Mouse (Mus musculus) urinary bladder, adult 2 months (tissue): ENCODE measurements around the gene Cep97. TPM values are rescaled to one million over a fixed set of nuclear protein-coding genes. Genes with fewer than 3 reads are reported as not detected.
"Not testable (repeated sequence)": the region's sequence is repeated elsewhere in the genome, so short reads cannot be mapped to it uniquely, and the experiment has no call there.

Source experiments
- DNase-seq: peaks from one replicate; pipeline ENCODE4 v3.0.0; 2022; ENCODE audit warnings: low spot score
- polyA plus RNA-seq: library from polyadenylated mRNA; depleted of rRNA; stranded (reverse); fragments of >200 nt; gene quantifications from 2 replicates; pipeline ENCODE4 v1.2.3, GENCODE M21; 2012; rRNA removed

Gene Cep97
- polyA plus RNA-seq, 1 experiment = 3.0 TPM

- DNase-seq = no peak
Observed at GRCm38 (mm10) chr16:55890346-55891136, 44.1 kb downstream of the Cep97 start.

- DNase-seq = no peak
Observed at GRCm38 (mm10) chr16:55889451-55889850, 45.2 kb downstream of the Cep97 start.

GRCm38 (mm10) chr16:55888584-55888960, 46.1 kb downstream of the Cep97 start:
- no peak for DNase-seq

- DNase-seq = no peak
Observed at GRCm38 (mm10) chr16:55887814-55888583, 46.7 kb downstream of the Cep97 start.

GRCm38 (mm10) chr16:55884246-55884645, 50.4 kb downstream of the Cep97 start:
- DNase-seq = no peak

GRCm38 (mm10) chr16:55876025-55876424, 58.6 kb downstream of the Cep97 start:
- DNase-seq = no peak

- no peak for DNase-seq
Observed at GRCm38 (mm10) chr16:55863832-55864231, 70.8 kb downstream of the Cep97 start.

- no peak for DNase-seq
Observed at GRCm38 (mm10) chr16:55863149-55863815, 71.4 kb downstream of the Cep97 start.

GRCm38 (mm10) chr16:55861104-55861503, 73.6 kb downstream of the Cep97 start:
- no peak for DNase-seq

- DNase-seq = not testable (repeated sequence)
Observed at GRCm38 (mm10) chr16:55859421-55859820, 75.2 kb downstream of the Cep97 start.

GRCm38 (mm10) chr16:55858465-55858864, 76.2 kb downstream of the Cep97 start:
- peak; percentile 30 for DNase-seq

- DNase-seq = peak; percentile 28
Observed at GRCm38 (mm10) chr16:55852943-55853727, 81.5 kb downstream of the Cep97 start.

GRCm38 (mm10) chr16:55852515-55852914, 82.1 kb downstream of the Cep97 start:
- no peak for DNase-seq

- DNase-seq = no peak
Observed at GRCm38 (mm10) chr16:55850485-55850884, 84.2 kb downstream of the Cep97 start.

Other genes with a start within 250 kb of the Cep97 start
- gene Nfkbiz, start 96.0 kb downstream of the Cep97 start, polyA plus RNA-seq = 10.3 and 10.8 TPM in 2 replicates
- 3.9 and 4.4 TPM in 2 replicates for gene Nxpe3, start 39.6 kb downstream of the Cep97 start, polyA plus RNA-seq
- gene Rpl24, start 31.4 kb upstream of the Cep97 start, polyA plus RNA-seq = 872 and 875 TPM in 2 replicates
- gene Zbtb11, start 39.0 kb upstream of the Cep97 start, polyA plus RNA-seq = 11.7 and 11.8 TPM in 2 replicates
- gene Pcnp, start 94.9 kb upstream of the Cep97 start, polyA plus RNA-seq = 79.2 and 94.9 TPM in 2 replicates
- 8.6 and 9.1 TPM in 2 replicates for gene Trmt10c, start 103.0 kb upstream of the Cep97 start, polyA plus RNA-seq
- gene Senp7, start 113.5 kb upstream of the Cep97 start, polyA plus RNA-seq = 11.7 and 12.8 TPM in 2 replicates